Mouse (Mus musculus): Measurements from ENCODE around the gene Rho. TPM values are rescaled to one million over a fixed set of nuclear protein-coding genes. Genes with fewer than 3 reads are reported as not detected.
A peak's percentile ranks its signal among the peaks of the same experiment; 100 is the strongest.

Rho gene
- polyA plus RNA-seq, 2 experiments = 0.22 to 0.67 TPM

DNA sequence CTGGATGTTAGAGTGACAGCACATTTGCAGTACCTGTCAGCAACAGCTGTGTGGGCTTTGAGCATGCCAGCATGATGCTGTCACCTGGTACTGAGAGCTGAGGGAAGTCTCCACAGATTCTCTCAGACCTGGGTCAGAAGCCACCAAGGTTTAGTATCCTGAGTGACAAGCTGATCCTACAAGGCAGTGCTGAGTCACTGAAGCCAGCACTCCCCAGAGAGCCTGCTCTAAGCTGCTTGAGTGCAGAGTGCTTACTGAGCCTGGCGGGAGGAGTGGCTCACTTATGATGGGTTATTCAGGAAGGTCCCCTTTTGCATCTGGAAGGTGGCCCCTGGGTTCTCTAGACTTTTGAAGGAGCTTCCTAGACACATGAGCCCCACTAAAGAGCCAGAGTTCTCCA, 25.1 kb upstream of the Rho start:
- Histone ChIP-seq H3K4me1 (ENCODE audit: control insufficient read depth, insufficient read depth, low read length) (no peaks in the 10 kb centered on the region; the same call in 1 of the 2 replicates), H3K36me3 (ENCODE audit: control insufficient read depth, insufficient read depth, low read length) (peaks cover 24% of the 10 kb centered on the region), H3K9ac (ENCODE audit: low read depth, low read length, severe bottlenecking) (no peak overlapping the region), H3K9me3 (ENCODE audit: control insufficient read depth, low read length) (no peaks in the 10 kb centered on the region), H3K4me3 (replicated peaks; ENCODE audit: low read length) (no peak overlapping the region), H3K27me3 (ENCODE audit: control insufficient read depth, insufficient read depth, low read length) (no peaks in the 10 kb centered on the region), H3K27ac (replicated peaks; ENCODE audit: low read depth, low read length) (no peak overlapping the region), H3K4me2 (replicated peaks; ENCODE audit: low read depth, low read length, severe bottlenecking) (no peak overlapping the region)
- no peak for DNase-seq (ENCODE audit: low spot score)
- no peak for TF ChIP-seq POLR2A (IDR thresholded peaks at IDR 0.05; ENCODE audit: borderline replicate concordance, extremely low read depth, insufficient read depth, insufficient read length)
- WGBS = 75% methylated on average over 1 of the region's 1 CpGs
- ATAC-seq (ENCODE audit: low FRiP score, low read depth) = no peak

DNA sequence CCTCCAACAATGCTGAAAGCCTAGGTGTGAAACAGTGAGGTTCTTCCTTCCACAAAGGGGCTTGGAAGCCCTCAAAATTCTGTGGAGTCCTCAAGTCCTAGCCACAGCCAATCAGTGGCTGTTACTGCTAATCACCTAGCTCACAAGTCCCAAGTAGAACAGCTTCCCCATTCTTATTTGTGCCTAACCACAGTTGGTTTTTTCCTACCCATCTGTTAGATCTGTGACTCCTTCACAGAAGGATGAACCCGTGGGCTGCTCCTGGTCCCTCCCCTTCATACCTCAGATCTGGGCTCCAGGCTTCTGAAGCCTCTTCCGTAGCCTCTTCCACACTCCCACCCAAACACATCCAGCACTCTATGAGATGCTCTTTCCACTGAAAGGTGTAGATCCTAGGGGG, 24.7 kb upstream of the Rho start:
- ATAC-seq (ENCODE audit: low FRiP score, low read depth) = no peak
- H3K36me3 ChIP-seq (ENCODE audit: control insufficient read depth, insufficient read depth, low read length) = peaks cover 24% of the 10 kb centered on the region
- no peak for TF ChIP-seq POLR2A (IDR thresholded peaks at IDR 0.05; ENCODE audit: borderline replicate concordance, extremely low read depth, insufficient read depth, insufficient read length)
- H3K4me1 ChIP-seq (ENCODE audit: control insufficient read depth, insufficient read depth, low read length) = no peaks in the 10 kb centered on the region
- H3K27ac ChIP-seq (replicated peaks; ENCODE audit: low read depth, low read length) = no peak overlapping the region
- H3K4me3 ChIP-seq (replicated peaks; ENCODE audit: low read length) = no peak overlapping the region
- DNase-seq (ENCODE audit: low spot score) = no peak
- no peaks in the 10 kb centered on the region for H3K27me3 ChIP-seq (ENCODE audit: control insufficient read depth, insufficient read depth, low read length)
- no peak overlapping the region for H3K4me2 ChIP-seq (replicated peaks; ENCODE audit: low read depth, low read length, severe bottlenecking)
- H3K9ac ChIP-seq (ENCODE audit: low read depth, low read length, severe bottlenecking) = no peak overlapping the region
- H3K9me3 ChIP-seq (ENCODE audit: control insufficient read depth, low read length) = no peaks in the 10 kb centered on the region
- 75% methylated on average over 2 of the region's 2 CpGs for WGBS

DNA sequence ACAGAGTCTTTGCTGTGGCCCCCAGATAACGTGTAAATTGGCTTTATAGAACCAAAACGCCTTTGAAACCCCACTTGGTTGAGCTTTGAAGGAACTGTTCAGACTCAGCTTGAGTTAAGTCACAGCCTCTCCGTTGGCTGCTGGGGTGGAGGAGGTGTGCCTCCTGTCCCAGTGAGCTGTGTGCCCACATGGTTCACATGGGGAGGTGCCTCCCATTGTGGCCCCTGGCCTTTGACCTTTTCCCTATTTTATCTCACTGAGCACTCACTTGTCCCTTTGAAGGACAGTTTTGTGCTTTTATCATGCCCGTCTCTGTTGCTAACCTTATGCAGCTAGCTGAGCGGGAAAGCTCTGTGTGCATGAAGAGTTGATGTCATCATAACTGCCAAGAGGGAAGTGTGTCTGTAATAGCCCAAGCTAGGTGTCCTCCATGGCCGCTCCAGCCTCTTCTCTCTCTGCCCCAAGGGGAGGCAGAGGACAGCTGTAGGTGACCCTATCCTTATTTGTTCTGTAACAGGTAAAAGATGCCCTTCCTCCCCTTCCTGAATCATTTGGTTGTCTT, 23.0 kb upstream of the Rho start:
- H3K4me1 ChIP-seq (ENCODE audit: control insufficient read depth, insufficient read depth, low read length) = no peaks in the 10 kb centered on the region
- 48% methylated on average over 6 of the region's 6 CpGs for WGBS
- DNase-seq (ENCODE audit: low spot score) (no peak), ATAC-seq (ENCODE audit: low FRiP score, low read depth) (no peak)
- no peak overlapping the region for H3K4me3 ChIP-seq (replicated peaks; ENCODE audit: low read length)
- no peaks in the 10 kb centered on the region for H3K9me3 ChIP-seq (ENCODE audit: control insufficient read depth, low read length)
- H3K27ac ChIP-seq (replicated peaks; ENCODE audit: low read depth, low read length) = no peak overlapping the region
- H3K9ac ChIP-seq (ENCODE audit: low read depth, low read length, severe bottlenecking) = no peak overlapping the region
- TF ChIP-seq POLR2A (IDR thresholded peaks at IDR 0.05; ENCODE audit: borderline replicate concordance, extremely low read depth, insufficient read depth, insufficient read length) = no peak
- peaks cover 24% of the 10 kb centered on the region for H3K36me3 ChIP-seq (ENCODE audit: control insufficient read depth, insufficient read depth, low read length)
- H3K27me3 ChIP-seq (ENCODE audit: control insufficient read depth, insufficient read depth, low read length) = no peaks in the 10 kb centered on the region
- H3K4me2 ChIP-seq (replicated peaks; ENCODE audit: low read depth, low read length, severe bottlenecking) = no peak overlapping the region

DNA sequence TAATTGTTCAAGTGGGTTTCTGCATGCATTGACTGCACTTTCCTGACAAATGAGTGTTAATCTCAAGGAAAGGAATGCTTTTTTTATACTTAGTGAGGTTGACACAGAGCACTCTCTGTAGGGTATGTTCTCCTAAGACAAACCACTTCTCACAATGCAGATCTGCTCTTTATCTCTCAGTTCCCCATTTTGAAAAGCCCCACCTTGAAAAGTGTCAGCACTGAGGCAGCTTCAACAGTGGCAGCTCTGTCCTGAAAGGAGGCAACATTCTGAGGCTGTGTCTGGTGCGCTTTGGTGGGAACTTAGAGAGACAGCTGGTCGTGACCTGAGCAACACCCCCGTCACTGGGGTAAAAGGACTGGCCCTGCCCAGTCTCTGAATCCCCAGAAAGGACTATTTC, 22.5 kb upstream of the Rho start:
- DNase-seq (ENCODE audit: low spot score) (no peak), ATAC-seq (ENCODE audit: low FRiP score, low read depth) (no peak)
- no peaks in the 10 kb centered on the region for H3K9me3 ChIP-seq (ENCODE audit: control insufficient read depth, low read length)
- H3K4me2 ChIP-seq (replicated peaks; ENCODE audit: low read depth, low read length, severe bottlenecking) = no peak overlapping the region
- 66% methylated on average over 3 of the region's 3 CpGs for WGBS
- H3K4me3 ChIP-seq (replicated peaks; ENCODE audit: low read length) = no peak overlapping the region
- no peaks in the 10 kb centered on the region for H3K4me1 ChIP-seq (ENCODE audit: control insufficient read depth, insufficient read depth, low read length)
- no peak overlapping the region for H3K27ac ChIP-seq (replicated peaks; ENCODE audit: low read depth, low read length)
- no peak for TF ChIP-seq POLR2A (IDR thresholded peaks at IDR 0.05; ENCODE audit: borderline replicate concordance, extremely low read depth, insufficient read depth, insufficient read length)
- H3K27me3 ChIP-seq (ENCODE audit: control insufficient read depth, insufficient read depth, low read length) = no peaks in the 10 kb centered on the region
- H3K36me3 ChIP-seq (ENCODE audit: control insufficient read depth, insufficient read depth, low read length) = peaks cover 24% of the 10 kb centered on the region
- H3K9ac ChIP-seq (ENCODE audit: low read depth, low read length, severe bottlenecking) = no peak overlapping the region

DNA sequence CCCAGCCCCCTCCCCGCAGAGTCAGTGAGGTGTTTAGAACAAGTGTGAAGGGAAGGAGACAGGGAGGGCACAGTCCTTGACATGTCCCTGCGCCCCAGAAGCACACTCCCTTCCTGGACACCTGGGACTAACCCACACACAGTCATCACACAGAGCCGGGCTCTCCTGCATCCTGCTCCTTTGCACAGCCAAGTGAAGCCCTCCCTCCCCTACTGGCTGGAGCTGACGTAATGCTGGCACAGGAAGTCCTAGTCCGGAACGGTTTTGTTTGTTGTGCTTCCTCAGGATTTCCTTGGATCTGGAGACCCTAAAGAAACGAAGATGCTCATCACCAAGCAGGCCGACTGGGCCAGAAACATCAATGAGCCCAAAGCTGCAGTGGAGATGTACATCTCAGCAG, 21.6 kb upstream of the Rho start:
- Histone ChIP-seq H3K9ac (ENCODE audit: low read depth, low read length, severe bottlenecking) (no peak overlapping the region), H3K4me2 (replicated peaks; ENCODE audit: low read depth, low read length, severe bottlenecking) (no peak overlapping the region), H3K27ac (replicated peaks; ENCODE audit: low read depth, low read length) (0 out of 2 replicates have a peak overlapping the region, but pooled peaks have one; percentile 8), H3K9me3 (ENCODE audit: control insufficient read depth, low read length) (no peaks in the 10 kb centered on the region), H3K4me1 (ENCODE audit: control insufficient read depth, insufficient read depth, low read length) (no peaks in the 10 kb centered on the region), H3K4me3 (replicated peaks; ENCODE audit: low read length) (no peak overlapping the region), H3K36me3 (ENCODE audit: control insufficient read depth, insufficient read depth, low read length) (peaks cover 24% of the 10 kb centered on the region), H3K27me3 (ENCODE audit: control insufficient read depth, insufficient read depth, low read length) (no peaks in the 10 kb centered on the region)
- ATAC-seq (ENCODE audit: low FRiP score, low read depth) = no peak
- no peak for DNase-seq (ENCODE audit: low spot score)
- no peak for TF ChIP-seq POLR2A (IDR thresholded peaks at IDR 0.05; ENCODE audit: borderline replicate concordance, extremely low read depth, insufficient read depth, insufficient read length)
- 56% methylated on average over 8 of the region's 8 CpGs for WGBS

DNA sequence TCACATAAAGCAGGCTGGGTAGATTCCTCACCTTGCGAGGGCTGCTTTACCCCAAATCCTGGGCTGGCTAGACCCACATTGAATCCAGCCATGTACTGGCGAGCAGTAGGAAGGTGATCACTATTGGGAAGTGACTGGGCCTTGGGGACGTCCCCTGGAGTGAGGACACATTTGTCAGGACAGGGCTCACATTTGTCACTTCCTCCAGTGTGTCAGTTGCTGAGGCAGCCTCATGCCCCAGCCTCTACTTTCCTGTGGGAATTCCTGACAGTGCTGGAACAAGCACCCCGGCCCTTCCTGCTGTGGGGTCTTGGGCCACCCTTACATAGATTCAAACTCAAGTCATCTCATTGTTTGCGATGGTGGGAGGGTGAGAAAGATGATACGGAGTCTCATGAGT, 19.8 kb upstream of the Rho start:
- DNase-seq (ENCODE audit: low spot score) (no peak), ATAC-seq (ENCODE audit: low FRiP score, low read depth) (no peak)
- Histone ChIP-seq H3K27ac (replicated peaks; ENCODE audit: low read depth, low read length) (no peak overlapping the region), H3K27me3 (ENCODE audit: control insufficient read depth, insufficient read depth, low read length) (no peaks in the 10 kb centered on the region), H3K4me1 (ENCODE audit: control insufficient read depth, insufficient read depth, low read length) (no peaks in the 10 kb centered on the region), H3K9me3 (ENCODE audit: control insufficient read depth, low read length) (no peaks in the 10 kb centered on the region), H3K4me2 (replicated peaks; ENCODE audit: low read depth, low read length, severe bottlenecking) (no peak overlapping the region), H3K4me3 (replicated peaks; ENCODE audit: low read length) (no peak overlapping the region), H3K9ac (ENCODE audit: low read depth, low read length, severe bottlenecking) (no peak overlapping the region), H3K36me3 (ENCODE audit: control insufficient read depth, insufficient read depth, low read length) (peaks cover 22% of the 10 kb centered on the region)
- 74% methylated on average over 6 of the region's 6 CpGs for WGBS
- no peak for TF ChIP-seq POLR2A (IDR thresholded peaks at IDR 0.05; ENCODE audit: borderline replicate concordance, extremely low read depth, insufficient read depth, insufficient read length)
